Mouse (Mus musculus) limb, embryonic 15.5 days (tissue): ENCODE measurements around the gene Ndufa6. TPM values are rescaled to one million over a fixed set of nuclear protein-coding genes. Genes with fewer than 3 reads are reported as not detected.
A peak's percentile ranks its signal among the peaks of the same experiment; 100 is the strongest.

Experiments
- ATAC-seq: fragments of 200-750 bp; cut with Nextera tagmentation; 2 replicates; pipeline ENCODE4 v1.8.0; 2017; ENCODE audit warnings: low read depth, moderate TSS enrichment; ENCODE audit not compliant: insufficient number of reproducible peaks, low FRiP score, low TSS enrichment
- H3K27ac ChIP-seq: fragments of 300-500 bp; sonication (generic); 2 replicates; pipeline ENCODE4 v1.5.1; 2015; ENCODE audit warnings: moderate library complexity, mild to moderate bottlenecking, inconsistent platforms
- H3K27me3 ChIP-seq: fragments of 300-500 bp; sonication (generic); 2 replicates; pipeline ENCODE4 v1.6.1; 2015; ENCODE audit warnings: inconsistent platforms
- H3K36me3 ChIP-seq: fragments of 300-500 bp; sonication (generic); 2 replicates; pipeline ENCODE4 v1.6.1; 2015; ENCODE audit warnings: inconsistent platforms
- H3K4me1 ChIP-seq: fragments of 300-500 bp; sonication (generic); 2 replicates; pipeline ENCODE4 v1.6.1; 2015; ENCODE audit warnings: inconsistent platforms
- H3K4me2 ChIP-seq: fragments of 300-500 bp; sonication (generic); 2 replicates; pipeline ENCODE4 v1.6.1; 2015; ENCODE audit warnings: mild to moderate bottlenecking, inconsistent platforms
- H3K4me3 ChIP-seq: fragments of 300-500 bp; sonication (generic); 2 replicates; pipeline ENCODE4 v1.5.1; 2015; ENCODE audit warnings: mild to moderate bottlenecking, inconsistent platforms
- H3K9ac ChIP-seq: fragments of 300-500 bp; sonication (generic); 2 replicates; pipeline ENCODE4 v1.6.1; 2015; ENCODE audit warnings: inconsistent platforms
- H3K9me3 ChIP-seq: fragments of 300-500 bp; sonication (generic); 2 replicates; pipeline ENCODE4 v1.6.1; 2016; ENCODE audit warnings: inconsistent platforms
- WGBS: fragments of 180-500 bp; shearing (Covaris S2); methylation state at CpG from one replicate; pipeline ENCODE4 v1.1.7; 2015; 5-methylcytosine and 5-hydroxymethylcytosine counted together
- polyA plus RNA-seq: library from polyadenylated mRNA; unstranded; fragments of >200 nt; fragmentation: Nextera tagmentation; extraction: Ambion mirVana; gene quantifications from 2 replicates; pipeline ENCODE4 v1.2.1, GENCODE M21; 2015

The Ndufa6 gene
- polyA plus RNA-seq, 1 experiment from 2014 or later, result 281 TPM

DNA sequence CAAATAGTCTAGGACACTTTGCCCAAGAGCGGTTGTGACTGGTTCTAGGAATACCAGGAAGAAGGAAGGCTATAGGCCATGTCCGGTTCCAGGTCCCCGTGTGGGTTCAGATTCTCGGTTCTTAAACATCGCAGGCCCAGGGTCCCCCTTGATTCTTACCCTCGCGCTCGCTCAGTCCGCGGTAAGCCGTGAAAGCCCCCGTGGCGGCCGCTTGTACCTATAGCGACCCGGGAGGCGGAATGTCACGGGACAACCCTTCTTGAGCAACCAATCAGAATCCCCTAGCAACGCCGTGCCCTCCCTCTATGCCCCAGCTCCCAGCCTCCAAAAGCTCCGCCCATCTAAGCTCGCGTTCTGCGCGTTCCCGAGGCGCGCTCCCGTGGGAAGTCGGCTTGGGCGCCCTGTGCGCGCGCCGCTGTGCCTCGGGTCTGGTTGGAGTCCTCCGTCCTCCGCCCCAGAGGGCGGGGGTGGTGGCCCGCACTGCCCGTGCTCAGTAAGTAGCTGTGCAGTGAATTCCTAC lies 15.5 kb downstream of the Ndufa6 start, which contains the start of the genes Naga, Pheta2 and Smdt1:
Gene Naga, minus strand, starts transcription at position 333 of the 520 bp plus-strand sequence.
Gene Pheta2, plus strand, starts transcription at position 350 of the 520 bp plus-strand sequence.
Gene Smdt1, plus strand, starts transcription at position 367 of the 520 bp plus-strand sequence.
- Histone ChIP-seq H3K4me2 (peak within 1 kb of the TSS; percentile 62), H3K4me3 (peak within 1 kb of the TSS; percentile 60), H3K9ac (peak within 1 kb of the TSS; percentile 53), H3K27ac (peak within 1 kb of the TSS; percentile 70), H3K9me3 (no peaks in the 10 kb centered on the region), H3K36me3 (peaks cover 36% of the 10 kb centered on the region), H3K27me3 (no peaks in the 10 kb centered on the region), H3K4me1 (peaks cover 49% of the 10 kb centered on the region)
- peak; percentile 87 for ATAC-seq
- WGBS, result under 1% methylated on average over 41 of the region's 41 CpGs

DNA sequence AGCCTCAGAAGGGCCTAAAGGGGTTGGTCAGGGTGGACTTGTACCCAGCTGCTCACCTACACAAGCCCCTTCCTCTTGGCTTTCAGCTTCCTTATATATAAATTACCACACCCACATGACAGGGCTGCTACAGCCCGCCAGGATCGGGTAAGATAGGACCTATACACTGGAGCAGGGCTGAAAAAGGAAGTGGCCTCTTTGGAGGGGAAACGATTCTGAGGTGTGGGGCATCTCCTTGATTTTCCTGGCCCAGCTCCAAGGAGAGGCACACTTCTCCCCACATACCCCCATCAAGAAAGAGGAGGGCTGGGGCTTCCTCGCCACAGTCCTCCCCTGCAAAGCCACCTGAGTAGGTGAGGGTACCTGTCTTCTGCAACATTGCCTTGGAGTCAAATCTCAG lies 16.2 kb downstream of the Ndufa6 start:
- peak overlapping the region; percentile 53; the same call in 1 of the 2 replicates for H3K9ac ChIP-seq
- peaks cover 31% of the 10 kb centered on the region for H3K36me3 ChIP-seq
- H3K4me2 ChIP-seq, result peak overlapping the region; percentile 62
- peaks cover 49% of the 10 kb centered on the region for H3K4me1 ChIP-seq
- peak overlapping the region; percentile 60 for H3K4me3 ChIP-seq
- 18% methylated on average over 4 of the region's 4 CpGs for WGBS
- ATAC-seq, result no peak
- no peaks in the 10 kb centered on the region for H3K9me3 ChIP-seq
- H3K27ac ChIP-seq, result peak overlapping the region; percentile 70; the same call in 1 of the 2 replicates
- no peaks in the 10 kb centered on the region for H3K27me3 ChIP-seq

DNA sequence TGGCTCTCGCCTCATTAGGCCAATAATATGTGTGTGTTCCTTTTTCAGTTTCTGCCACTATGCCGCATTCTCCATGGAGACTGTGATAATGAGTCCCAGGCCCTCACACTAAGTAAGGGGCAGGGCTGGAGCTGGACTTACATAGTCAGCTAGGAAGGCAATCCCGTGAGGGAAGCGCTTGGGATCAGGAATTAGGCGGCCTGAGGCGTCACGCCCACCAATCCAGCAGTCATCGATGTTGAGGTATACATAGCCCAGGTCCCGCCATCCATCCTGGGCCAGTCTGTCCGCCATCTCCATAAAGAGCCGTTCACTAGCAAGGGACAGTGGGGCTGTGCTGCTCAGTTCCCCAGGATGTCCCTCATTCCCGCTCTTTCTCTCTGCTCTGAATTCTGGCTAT lies 17.5 kb downstream of the Ndufa6 start:
- Histone ChIP-seq H3K27me3 (no peaks in the 10 kb centered on the region), H3K9me3 (no peaks in the 10 kb centered on the region), H3K9ac (no peak overlapping the region), H3K4me3 (no peak overlapping the region), H3K27ac (no peak overlapping the region), H3K4me2 (no peak overlapping the region), H3K36me3 (peaks cover 38% of the 10 kb centered on the region), H3K4me1 (peaks cover 37% of the 10 kb centered on the region)
- ATAC-seq, result no peak
- 61% methylated on average over 12 of the region's 12 CpGs for WGBS

DNA sequence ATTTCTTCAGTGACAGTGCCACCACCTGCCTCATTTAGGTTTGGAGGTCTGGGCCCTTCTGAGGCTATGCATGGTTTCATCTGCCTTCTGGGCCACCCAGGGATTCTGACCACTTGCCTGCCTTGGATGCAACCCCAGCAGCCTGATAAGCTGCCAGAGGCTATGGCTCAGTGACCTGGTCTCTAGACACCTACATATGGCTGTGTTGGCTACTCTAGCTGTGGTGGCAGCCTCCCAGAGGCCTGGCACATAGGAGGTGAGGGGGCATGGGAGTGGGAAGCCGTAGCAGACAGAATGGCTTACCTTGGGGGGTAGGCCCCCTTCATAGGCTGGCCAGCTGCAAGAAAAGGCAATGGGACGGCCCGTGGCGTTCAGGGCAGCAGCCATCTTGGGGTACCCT lies 18.9 kb downstream of the Ndufa6 start:
- Histone ChIP-seq H3K27ac (no peak overlapping the region), H3K9ac (no peak overlapping the region), H3K36me3 (peaks cover 48% of the 10 kb centered on the region), H3K27me3 (no peaks in the 10 kb centered on the region), H3K4me3 (no peak overlapping the region), H3K4me2 (no peak overlapping the region), H3K4me1 (peaks cover 23% of the 10 kb centered on the region), H3K9me3 (no peaks in the 10 kb centered on the region)
- no peak for ATAC-seq
- WGBS, result 97% methylated on average over 4 of the region's 4 CpGs

DNA sequence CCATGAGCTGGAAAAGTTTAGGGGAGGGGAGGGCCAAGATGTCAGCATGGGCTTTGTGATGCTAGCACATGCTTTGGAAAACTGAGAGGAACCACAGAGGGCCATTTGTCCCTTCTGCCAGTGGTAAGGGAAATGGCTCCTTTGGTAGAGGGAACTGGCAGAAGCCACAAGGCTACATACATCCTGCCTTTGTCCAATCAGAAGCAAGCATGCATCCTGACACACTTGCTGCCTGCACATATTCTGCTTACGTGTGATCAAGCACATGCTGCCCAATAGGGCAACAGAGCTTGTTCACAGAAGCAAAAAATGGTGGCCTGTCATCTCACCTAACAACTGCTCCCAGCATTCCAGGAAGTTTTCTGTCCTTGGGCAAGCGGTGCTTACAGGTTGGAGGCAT lies 28.7 kb downstream of the Ndufa6 start:
- H3K4me1 ChIP-seq, result no peaks in the 10 kb centered on the region
- peak overlapping the region; percentile 5; the same call in 1 of the 2 replicates for H3K27ac ChIP-seq
- no peak overlapping the region for H3K4me3 ChIP-seq
- H3K36me3 ChIP-seq, result peaks cover 9% of the 10 kb centered on the region; the same call in 1 of the 2 replicates
- no peaks in the 10 kb centered on the region for H3K9me3 ChIP-seq
- WGBS, result 40% methylated on average over 2 of the region's 2 CpGs
- no peak overlapping the region for H3K9ac ChIP-seq
- H3K27me3 ChIP-seq, result no peaks in the 10 kb centered on the region
- ATAC-seq, result no peak
- H3K4me2 ChIP-seq, result no peak overlapping the region

DNA sequence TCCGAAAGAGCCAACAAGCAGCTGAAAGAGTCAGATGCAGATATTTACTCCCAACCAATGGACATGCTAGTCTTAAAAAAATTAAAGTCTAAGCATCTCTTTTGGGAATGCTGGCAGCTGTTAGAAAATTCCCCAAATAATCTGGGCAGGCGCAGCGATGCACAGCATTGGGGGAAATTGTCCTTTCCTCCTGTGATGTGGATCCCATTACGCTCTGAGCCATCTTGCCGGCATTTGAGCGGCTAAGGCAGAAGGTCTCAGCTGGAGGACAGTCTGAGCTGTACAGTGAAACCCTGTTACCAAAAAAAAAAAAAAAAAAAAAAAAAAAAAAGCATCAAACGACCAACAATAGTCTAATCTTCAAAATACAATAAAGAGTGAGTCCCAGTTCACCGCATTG lies 31.9 kb downstream of the Ndufa6 start:
- ATAC-seq, result no peak
- Histone ChIP-seq H3K4me2 (no peak overlapping the region), H3K9ac (no peak overlapping the region), H3K27ac (no peak overlapping the region), H3K9me3 (no peaks in the 10 kb centered on the region), H3K36me3 (no peaks in the 10 kb centered on the region), H3K27me3 (no peaks in the 10 kb centered on the region), H3K4me3 (no peak overlapping the region), H3K4me1 (no peaks in the 10 kb centered on the region)
- WGBS, result 71% methylated on average over 8 of the region's 8 CpGs

DNA sequence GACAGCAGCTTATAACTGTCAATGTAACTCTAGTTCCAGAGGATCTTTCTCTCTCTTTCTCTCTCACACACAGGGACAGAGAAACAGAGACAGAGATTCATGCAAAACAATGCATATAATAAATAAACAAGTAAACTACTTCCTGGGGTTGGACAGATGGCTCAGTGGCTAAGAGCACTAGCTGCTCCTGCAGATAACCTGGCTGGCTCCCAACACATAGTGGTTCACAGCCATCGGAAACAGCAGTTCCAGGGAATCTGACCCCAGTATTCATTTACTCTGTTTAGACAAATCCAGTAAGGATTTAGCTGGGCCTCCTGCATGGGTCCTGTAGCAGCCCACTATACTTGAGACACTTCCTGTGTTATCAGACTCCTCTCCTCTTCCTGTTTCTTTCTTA lies 34.5 kb downstream of the Ndufa6 start:
- Histone ChIP-seq H3K4me2 (no peak overlapping the region), H3K4me3 (no peak overlapping the region), H3K9me3 (no peaks in the 10 kb centered on the region), H3K9ac (no peak overlapping the region), H3K27ac (no peak overlapping the region), H3K4me1 (no peaks in the 10 kb centered on the region), H3K27me3 (no peaks in the 10 kb centered on the region), H3K36me3 (no peaks in the 10 kb centered on the region)
- 43% methylated on average over 1 of the region's 1 CpGs for WGBS
- no peak for ATAC-seq

DNA sequence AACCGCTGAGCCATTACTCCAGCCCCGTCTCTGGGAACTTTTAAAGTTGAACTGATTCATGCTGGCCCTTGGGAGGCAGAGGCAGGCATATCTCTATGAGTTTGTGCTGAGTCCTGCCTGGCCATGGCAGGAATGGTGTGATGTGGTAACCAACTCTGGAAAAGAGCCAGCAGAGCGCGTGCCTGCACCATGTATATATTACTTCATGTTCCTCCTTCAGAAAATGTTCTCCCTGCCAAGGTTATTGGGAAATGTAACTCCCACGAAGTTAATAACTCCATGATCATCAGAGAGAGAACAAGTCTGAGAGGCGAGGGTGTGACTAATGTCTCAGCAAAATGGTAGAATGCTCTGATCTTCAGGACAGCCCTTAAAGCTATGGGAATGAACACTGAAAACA lies 36.3 kb downstream of the Ndufa6 start:
- no peak overlapping the region for H3K27ac ChIP-seq
- 74% methylated on average over 6 of the region's 6 CpGs for WGBS
- no peaks in the 10 kb centered on the region for H3K36me3 ChIP-seq
- ATAC-seq, result no peak
- H3K4me1 ChIP-seq, result no peaks in the 10 kb centered on the region
- no peak overlapping the region for H3K4me2 ChIP-seq
- H3K4me3 ChIP-seq, result no peak overlapping the region
- H3K27me3 ChIP-seq, result no peaks in the 10 kb centered on the region
- H3K9ac ChIP-seq, result no peak overlapping the region
- H3K9me3 ChIP-seq, result no peaks in the 10 kb centered on the region

DNA sequence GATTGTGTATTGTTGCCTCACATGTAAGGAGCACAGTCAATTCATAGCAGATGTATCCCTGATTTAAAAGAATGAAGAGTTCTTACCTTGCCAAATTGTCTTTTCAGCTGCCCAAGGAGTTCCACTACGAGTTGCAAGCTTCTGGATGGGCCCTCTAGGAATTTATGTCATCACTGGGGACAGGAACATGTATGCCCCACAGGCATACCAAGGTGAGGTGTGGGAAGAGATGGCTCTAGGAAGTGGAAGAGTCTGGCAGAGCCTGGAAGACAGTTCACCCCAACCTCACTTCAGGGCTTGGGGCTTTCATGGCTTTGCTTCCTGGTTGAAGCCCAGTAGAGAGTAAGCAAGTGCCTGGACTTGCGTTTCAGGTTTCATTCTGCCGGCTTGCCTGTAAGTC lies 45.7 kb downstream of the Ndufa6 start:
- Histone ChIP-seq H3K9me3 (no peaks in the 10 kb centered on the region), H3K4me2 (no peak overlapping the region), H3K27ac (no peak overlapping the region), H3K4me1 (no peaks in the 10 kb centered on the region), H3K9ac (no peak overlapping the region), H3K27me3 (no peaks in the 10 kb centered on the region), H3K36me3 (no peaks in the 10 kb centered on the region), H3K4me3 (no peak overlapping the region)
- ATAC-seq, result no peak
- 58% methylated on average over 3 of the region's 3 CpGs for WGBS

DNA sequence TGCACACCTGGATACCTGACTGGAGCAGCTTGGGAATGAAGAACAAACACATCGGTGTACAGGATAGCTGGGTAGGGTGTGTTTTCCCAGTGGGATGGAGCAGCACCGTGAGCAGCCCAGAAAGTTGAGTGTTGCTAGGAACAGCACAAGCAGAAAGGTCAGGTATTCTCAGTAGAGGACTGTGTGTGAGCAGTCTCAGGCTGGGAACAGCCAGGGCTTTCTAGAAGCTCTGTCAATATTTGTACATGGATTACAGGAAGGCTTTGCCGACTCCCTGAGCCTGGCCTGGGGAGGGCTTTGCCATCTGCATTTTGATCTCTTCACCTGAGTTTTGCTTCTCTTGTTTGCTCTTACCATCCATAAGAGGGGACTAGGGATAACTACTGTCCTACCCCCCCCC lies 47.0 kb downstream of the Ndufa6 start:
- ATAC-seq, result no peak; the same call in 1 of the 2 replicates
- Histone ChIP-seq H3K27ac (no peak overlapping the region), H3K9ac (no peak overlapping the region), H3K36me3 (no peaks in the 10 kb centered on the region), H3K4me1 (no peaks in the 10 kb centered on the region), H3K27me3 (no peaks in the 10 kb centered on the region), H3K4me3 (no peak overlapping the region), H3K9me3 (no peaks in the 10 kb centered on the region), H3K4me2 (no peak overlapping the region)
- WGBS, result 82% methylated on average over 3 of the region's 3 CpGs
